Mouse (Mus musculus) testis, postnatal 14 days (tissue): Measurements from ENCODE around the gene Gipc2.
"Not testable (repeated sequence)": the region's sequence is repeated elsewhere in the genome, so short reads cannot be mapped to it uniquely, and the experiment has no call there.

Experiments
- DNase-seq: peaks from one replicate; pipeline ENCODE4 v3.0.0; 2021; ENCODE audit warnings: low spot score

The Gipc2 gene

DNA sequence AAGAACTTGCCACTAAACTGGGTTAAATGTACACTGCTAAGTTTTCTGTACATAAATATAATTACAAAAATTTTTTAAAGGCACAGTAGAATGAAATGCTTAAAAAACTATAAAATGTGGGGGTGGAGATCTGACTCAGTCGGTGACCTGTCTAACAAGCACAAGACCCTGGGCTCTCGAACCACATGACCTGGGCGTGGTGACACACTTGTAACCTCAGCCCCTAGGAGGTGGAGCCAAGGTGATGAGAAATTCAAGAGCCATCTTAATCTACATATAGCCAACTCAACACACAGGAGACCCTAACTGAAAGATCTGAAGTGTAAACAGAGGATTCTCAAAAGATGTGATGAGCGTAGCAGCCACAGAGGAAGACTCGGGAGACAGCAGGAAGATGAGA lies 11.9 kb downstream of the Gipc2 start:
- no peak for DNase-seq

DNA sequence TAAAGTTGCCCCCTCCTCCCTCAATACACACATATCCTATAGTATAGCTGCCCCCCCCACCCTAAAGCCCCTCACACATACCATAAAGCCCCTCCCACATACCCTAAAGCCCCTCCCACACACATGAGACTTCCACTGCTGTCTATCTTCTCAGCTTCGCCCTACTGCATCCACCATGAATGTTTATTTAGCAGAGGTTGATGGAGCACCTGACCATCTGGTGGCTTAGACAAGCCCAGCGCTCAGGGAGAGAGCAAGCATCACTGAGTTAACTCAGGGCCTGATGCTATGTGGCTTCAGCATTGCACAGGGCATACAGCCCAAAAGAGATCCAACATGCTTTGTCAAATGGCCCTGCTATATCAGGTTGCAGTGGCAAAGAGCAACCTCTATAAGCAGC lies 12.9 kb downstream of the Gipc2 start:
- no peak for DNase-seq

DNA sequence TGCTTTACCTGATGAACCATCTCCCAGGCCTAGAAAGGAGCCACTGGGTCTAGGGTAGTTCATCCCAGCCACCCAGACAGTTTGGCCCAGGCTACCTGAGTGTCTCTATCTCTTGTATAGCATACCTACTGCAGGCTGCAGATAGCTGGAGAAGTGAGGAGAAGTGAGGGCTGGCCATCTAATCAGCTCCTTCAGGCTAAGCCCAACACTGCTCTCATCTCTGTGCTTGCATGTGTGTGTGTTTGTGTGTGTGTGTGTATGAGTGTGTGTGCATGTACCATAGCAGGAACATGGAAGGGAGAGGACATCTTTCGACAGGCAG lies 13.6 kb downstream of the Gipc2 start:
- DNase-seq, result no peak

DNA sequence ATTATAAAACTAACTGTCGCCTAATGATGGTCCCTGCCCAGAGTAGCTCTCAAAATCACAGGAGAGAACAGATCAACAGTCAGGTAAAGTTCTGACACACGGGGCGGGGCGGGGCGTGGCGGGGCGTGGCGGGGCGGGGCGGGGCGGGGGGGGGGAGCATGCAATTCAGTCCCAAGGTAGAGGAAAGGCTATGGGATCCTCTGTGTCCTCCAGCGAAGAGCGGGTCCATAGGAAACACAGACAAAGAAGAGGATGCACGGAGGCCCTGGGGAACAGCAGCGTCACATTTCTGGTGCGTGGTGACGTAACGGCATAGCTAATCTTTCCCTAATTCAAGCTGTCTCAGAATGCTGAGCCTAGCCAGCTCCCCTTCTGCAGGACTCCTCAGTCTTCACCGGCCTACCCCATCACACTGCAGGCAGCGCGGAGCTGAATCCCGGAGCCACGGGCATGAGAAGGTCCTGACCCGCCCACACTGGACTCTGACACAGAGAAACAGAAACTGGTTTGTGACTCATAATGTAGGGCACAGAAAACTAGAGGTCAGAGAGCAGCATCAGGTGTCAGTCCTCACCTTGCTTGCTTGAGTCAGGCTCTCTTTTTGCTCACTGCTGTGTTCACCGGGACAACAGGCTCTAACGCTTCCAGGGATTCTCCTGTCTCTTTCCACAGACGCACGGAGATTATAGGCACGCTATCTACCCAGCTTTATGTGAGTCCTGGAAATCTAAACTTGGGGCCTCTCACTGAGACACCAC lies 14.1 kb downstream of the Gipc2 start:
- DNase-seq, result no peak

DNA sequence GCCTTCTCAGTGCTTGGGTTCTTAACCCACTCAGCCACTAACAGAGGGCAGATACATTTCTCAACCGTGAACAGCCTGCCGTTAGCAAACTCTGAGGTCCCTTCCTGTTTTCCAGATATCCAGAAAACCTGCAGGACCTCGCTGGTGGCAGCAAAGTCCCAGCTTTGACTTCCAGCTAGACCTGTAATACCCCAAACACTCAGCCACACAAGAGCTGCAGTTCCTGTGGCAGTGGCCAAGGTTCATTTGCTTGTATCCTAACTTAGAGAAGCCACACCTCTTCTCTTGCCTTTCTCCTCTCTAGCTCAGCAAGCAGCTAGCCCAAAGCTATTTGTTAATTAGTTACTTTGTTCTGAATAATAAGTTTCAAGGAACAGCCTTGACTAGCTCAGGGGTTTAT lies 16.2 kb downstream of the Gipc2 start:
- DNase-seq, result no peak

DNA sequence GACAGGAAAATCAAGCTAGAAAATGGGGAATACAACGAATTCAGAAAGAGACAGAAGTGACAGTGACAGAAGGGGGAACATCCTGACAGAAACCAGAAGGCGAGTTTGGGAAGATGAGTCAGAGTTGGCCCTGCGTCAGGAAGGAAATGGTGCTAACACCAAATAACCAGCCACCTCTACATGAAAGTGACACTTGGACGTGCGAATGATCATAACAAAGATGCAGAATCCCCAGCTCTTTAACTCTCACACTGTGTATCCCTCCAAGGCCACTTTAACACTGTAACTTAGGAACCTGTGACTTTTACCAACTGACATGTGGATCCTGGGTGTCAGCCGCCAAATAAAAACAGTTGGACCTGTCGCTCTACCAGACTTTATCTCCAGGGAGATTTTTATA lies 16.6 kb downstream of the Gipc2 start:
- no peak for DNase-seq

DNA sequence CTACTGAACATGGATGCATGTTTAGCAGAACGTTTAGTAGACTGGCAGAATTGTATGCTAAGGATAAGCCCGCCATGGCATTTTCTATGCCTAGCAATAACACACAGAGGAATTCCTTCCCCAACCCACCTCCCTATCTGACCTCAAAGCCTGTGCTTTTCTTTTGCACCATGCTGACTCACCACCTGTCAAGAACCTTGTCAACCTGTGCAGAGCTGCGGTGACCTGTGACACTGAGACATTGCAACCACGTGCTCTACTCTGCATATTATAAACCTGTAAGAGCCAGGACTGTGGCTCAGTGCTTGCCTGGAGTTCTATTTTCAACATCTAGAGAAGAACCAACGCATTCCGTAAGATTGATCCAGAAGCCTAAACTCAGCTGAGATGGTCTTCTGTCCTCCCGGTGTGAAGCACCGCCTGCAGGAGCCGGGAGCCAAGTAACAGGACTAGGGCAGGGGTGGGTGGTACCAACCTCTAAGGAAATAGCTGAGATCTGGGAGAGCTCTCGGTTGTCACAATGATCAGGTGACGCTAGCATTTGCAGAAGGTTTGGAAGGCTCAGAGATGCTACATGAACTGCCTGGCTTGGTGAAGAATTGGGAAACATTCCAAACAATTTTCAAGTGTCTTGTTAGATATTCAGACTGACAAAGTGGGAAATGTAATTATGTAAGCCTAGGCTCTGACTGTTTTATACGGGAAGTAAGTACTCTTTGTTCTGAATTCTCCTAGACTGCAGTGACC lies 18.8 kb downstream of the Gipc2 start:
- no peak for DNase-seq

DNA sequence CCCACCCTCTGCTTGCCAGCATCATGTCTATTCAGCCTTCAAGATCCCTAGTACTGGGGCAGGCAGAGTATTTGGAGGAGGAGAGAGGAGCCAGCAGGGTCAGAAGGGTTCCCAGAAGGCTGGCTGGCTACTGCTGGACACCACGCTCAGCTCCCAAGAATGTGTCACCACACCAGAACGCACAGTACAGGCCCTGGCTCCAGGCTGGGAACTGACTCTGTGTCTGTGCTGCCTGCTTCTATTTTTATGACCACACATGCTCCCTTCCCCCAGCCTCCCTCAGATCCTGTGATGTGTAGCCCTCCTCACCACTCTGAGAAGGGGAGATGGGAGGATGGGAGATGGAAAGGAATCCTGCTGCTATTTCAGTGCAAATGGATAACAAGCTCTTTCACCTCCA lies 20.8 kb downstream of the Gipc2 start:
- no peak for DNase-seq

DNA sequence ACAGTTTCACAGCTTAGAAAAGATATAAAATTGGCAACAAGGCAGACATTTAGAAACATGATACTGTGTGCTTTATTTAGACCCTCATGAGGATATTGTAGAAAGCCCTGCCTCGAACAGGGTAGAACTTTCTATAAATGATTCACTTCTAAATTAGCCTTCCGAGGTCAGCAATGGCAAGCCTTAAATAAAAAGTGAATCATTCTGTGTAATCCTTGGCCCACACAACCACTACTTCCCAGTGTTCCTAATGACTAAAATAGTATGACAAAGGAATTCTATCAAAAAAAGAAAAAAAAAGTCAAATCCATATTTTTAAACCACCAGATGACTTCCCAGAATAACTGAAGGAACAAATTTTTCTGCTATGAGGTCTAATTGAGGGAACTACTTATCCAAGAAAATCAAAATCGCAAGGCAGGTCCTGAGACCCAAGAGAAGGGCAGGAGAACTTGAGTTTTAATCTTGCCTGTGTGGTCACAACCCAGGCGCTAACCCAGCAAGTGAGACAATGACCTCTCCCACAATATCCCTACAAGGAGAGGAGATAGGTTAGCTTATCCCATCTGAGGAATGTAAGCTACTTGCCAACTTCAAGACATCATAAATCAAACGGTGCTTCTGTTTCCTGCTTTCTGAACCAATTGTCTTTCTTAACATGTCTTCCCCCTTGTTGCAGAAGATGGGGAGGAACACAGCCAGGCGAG lies 22.9 kb downstream of the Gipc2 start:
- no peak for DNase-seq

DNA sequence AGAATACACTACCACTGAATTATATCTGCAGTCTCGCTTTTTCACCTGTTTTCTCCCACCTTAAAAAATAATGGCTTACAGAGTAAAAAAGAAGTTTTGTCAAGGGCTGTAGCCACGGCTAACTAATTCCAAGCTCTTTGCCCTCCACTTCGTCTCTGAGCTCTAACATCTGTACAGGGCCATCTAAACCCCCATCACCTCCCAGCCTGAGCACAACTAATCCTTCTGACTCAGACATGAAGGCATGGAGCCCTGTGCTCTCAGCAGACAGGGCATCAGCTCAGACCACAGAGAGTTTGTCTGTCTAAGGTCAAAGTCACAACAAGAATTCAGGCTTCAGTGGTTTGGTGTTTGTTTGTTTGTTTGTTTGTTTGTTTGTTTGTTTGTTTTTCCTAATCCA lies 23.9 kb downstream of the Gipc2 start:
- DNase-seq, result no peak

DNA sequence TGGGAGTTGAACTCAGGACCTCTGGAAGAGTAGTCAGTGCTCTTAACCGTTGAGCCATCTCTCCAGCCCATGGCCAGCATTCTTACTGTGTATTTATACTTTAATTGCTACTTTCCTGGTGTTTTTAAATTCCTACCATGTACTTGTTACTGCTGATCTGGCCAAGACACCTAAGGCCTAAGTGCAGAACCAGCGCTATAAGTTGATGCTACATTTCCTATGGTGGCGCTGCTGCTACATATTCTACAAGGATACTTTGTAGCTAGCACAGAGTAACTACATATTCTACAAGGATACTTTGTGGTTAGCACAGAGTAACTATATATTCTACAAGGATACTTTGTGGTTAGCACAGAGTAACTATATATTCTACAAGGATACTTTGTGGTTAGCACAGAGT lies 26.7 kb downstream of the Gipc2 start:
- DNase-seq, result not testable (repeated sequence)

DNA sequence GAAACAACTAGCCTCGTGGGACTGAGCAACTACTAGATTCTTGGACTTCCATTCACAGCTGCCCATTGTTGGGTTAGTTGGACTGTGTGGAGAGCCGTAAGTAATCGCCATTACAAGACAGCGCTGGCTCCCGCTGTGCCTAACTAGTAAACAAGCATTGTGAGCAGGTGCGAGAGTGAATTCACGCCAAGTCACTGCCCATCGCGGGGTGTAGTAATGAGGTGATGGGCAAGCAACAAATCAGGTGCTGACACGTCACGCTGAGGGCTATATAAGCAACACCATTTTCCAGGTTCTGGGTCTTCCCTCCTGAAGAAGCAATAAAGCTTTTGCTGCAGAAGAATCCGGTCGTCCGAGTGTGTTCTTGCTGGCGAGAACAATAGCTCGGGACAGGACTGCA lies 29.9 kb downstream of the Gipc2 start:
- not testable (repeated sequence) for DNase-seq

DNA sequence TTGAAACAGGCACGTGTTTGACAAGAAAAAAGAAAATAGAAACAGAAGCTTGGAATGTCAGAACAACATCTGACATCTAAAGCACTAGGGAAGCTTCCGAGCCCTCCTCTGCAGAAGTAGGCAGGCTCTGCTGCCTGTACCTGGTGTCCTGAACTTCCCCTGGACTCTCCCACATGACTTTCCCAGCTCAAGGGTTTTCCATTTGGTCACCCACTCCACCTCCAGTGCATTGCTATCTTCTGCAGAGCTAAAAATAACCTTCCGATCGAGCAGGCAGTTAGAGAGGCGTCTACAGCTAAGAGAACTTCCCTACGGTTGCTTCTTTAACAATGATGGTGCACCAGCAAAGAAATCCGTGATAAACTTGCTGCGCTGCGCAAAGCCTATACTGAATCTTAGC lies 32.4 kb downstream of the Gipc2 start:
- DNase-seq, result no peak

DNA sequence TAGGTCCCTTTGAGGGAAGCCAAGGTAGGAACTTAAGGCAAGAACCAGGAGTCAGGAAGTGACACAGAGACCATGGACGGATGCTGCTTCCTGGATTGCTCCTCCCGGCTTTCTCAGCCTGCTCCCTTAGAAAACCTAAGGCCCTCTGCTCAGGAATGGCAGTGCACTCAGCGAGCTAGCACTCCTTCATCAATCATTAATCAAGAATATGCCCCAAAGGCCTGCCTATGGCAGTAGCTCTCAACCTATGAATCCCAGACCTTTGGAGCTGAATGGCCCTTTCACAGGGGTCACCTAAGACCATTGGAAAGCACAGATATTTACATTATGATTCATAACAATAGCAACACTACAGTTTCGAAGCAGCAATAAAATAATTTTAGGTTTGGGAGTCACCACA lies 35.1 kb downstream of the Gipc2 start:
- no peak for DNase-seq

DNA sequence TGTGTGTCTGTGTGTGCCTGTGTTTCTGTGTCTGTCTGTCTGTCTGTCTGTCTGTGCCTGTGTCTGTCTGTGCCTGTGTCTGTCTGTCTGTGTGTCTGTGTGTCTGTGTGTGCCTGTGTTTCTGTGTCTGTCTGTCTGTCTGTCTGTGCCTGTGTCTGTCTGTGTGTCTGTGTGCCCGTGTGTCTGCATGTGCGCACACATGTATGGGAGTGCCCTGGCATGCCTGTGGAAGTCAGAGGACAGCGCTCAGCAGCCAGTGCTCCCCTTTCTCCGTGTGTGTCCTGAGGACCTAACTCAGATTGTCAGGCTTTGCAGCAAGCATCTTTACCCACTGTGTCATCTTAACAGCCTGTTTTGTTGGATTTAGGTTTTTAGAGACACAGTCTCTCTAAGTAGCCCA lies 36.6 kb downstream of the Gipc2 start:
- DNase-seq, result not testable (repeated sequence)

DNA sequence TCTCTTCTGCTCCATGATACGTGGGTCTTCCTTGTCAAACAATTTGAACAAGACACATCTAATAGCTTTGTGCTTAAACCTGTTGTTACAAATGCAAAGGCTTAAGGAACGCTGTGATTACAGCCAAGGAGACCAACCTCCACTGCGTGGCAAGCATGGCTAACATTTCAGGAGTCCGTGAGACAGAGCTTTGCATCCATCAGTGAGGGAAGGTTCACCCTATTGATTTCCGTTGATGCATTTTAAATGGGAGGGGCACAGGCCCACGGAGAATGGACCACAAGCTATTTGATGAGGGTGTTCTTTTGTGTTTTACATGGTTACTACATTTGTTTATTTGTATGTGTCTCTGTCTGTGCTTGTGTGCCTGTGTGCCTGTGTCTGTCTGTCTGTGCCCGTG lies 37.4 kb downstream of the Gipc2 start:
- no peak for DNase-seq

DNA sequence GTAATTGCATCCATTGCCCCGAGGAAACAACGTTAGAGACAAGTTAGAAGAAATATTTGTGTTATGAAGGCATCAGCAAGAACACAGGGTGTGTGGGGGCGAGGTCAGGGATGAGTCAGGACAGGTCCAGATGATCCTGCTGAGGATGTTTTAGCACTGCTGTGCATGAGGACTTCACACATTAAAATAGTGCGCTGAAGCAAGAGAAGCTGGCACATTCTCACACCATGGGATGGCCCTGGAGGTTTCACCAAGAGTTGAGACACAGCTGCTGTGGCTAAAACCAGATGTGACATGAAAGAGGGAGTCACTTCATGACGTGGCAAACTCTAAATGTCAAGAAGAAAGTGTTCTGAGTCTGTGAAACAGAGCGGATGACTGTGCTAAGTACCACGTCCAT lies 38.9 kb downstream of the Gipc2 start:
- no peak for DNase-seq

DNA sequence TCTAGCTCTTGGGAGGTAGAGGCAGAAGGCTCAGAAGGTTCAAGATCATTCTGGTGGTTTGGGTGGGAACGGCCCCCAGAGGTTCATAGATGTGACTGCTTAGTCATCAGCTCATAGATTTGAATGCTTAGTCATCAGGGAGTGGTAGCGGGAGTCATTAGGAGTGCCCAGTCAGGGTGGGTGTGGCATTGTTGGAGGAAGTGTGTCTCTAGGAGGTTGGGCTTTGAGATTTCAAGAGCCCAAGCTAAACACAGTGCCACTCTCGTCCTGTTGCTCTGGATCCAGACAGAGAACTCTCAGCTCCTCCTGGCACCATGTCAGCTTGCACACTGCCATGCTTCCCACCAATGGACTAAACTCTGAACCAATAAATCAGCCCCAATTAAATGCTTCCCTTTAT lies 43.3 kb downstream of the Gipc2 start:
- no peak for DNase-seq

DNA sequence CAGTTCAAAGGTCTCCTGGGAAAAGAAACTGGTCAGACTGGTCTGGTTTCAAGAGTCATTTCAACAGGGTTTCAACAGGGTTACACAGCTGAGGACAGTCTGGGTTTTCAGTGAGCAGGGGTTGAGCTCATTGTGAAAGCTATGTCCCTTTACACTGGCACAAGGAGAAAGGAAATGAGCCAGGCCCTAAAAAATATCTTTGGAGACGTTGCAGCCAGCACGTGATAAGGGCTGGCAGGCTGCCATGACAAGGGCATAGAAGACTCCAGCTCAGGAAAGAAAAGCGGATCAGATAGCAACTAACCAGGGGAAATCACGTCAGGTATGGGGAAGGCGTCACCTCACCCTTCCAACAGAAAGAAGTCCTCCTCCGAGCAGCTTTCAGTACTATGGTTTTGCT lies 43.9 kb downstream of the Gipc2 start:
- no peak for DNase-seq

DNA sequence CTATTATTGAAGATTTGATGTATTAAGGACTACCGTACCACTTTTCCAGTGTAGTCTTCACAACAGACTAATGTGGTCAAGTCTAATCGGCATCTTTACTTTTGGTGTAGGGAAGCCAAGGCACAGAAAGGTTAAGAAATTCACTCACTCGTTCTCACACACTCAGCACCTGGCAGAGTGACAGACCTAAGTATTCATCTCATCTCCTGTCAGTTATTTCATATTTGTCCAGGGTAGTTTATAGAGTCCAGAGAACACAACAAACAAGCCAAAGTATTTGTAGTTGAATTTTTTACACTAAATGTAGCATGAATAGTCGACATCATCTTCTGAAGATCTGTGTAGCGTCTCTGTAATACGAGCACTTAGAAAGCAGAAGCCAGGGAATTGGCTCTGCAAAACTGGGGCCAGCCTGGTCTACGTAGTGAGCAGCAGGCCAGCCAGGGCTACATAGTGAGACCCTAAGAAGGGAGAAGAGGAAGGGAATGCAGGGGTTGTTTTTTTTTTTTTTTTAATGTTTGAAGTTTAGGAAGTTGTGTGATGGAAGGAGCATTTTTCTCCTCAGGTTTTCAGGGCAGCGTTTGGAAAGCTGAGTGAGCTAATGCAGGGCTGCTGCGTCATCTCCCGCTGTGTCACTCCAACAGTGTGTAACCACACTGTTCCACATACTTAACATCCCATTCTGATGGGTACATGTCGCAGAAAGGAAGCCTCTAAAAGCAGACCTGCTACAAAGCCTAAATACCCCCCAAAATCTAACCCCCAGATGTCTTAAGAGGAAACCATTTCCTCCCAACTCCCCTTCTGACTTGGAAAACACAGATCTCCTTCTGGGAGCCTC lies 44.6 kb downstream of the Gipc2 start:
- DNase-seq, result no peak

DNA sequence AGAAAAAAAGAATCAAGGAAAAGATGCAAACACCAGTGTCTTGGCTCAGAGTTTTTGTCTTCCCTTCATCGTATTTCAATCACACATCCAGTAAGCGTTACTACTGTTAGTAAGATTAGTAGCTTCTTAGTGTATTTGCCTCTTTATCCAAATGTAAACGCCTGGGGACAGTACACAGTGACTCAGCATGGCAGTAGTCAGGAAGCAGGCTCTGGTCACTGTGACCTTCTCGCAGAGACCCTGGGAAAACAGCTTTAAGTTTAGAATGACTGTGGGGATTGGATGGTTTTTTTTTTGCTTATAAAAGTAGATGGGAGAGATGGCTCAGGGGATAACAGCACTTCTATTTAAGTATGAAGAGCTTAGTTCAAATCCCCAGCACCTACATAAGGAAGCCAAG lies 46.0 kb downstream of the Gipc2 start:
- no peak for DNase-seq

DNA sequence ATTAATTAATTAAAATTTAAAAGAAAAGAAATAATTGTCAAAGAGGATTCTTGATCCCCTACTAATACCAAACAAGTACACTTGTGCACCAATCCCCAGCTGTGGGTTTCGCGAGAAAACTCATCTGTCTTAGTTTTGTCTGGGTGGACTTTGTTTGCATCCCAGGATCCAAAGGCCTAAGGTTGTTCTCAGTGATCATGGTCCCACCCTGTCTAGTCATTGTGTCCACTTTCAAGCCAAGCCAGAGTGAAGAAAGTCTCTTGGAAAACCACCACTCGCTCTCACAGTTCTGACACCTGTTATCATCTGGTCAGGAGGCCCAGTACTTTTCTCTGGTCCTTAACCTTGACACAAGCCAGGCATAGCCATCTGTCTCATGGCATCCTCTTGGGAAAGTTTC lies 48.1 kb downstream of the Gipc2 start:
- DNase-seq, result no peak

DNA sequence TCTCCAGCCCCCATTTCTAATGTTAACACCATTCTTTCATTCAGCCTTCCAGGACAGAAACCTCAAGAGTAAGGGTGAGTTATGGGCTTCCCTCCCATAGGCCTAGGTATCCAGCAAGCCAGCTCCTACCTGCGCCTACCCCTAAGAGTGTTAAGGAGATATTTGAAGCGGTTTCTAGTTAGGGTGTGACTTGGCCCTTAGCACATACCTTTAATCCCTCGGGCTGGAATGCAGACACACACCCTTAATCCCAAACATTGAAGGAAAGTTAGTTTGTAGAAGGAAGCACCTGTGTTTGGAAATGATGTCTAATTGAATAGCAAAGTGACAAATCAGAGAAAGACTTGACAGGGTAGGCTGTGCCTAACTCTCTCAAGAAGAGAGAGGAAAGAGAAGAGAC lies 49.9 kb downstream of the Gipc2 start:
- no peak for DNase-seq
